Mouse (Mus musculus) intestine, embryonic 16.5 days (tissue): ENCODE data around the gene Aox3. TPM values are rescaled to one million over a fixed set of nuclear protein-coding genes. Genes with fewer than 3 reads are reported as not detected.

ENCODE experiments used
- ATAC-seq: fragments of 200-750 bp; cut with Nextera tagmentation; 2 replicates; pipeline ENCODE4 v1.8.0; 2017; ENCODE audit warnings: moderate TSS enrichment, moderate library complexity
- H3K27ac ChIP-seq: fragments of 300-500 bp; sonication (generic); 2 replicates; pipeline ENCODE4 v1.5.1; 2014; ENCODE audit warnings: mild to moderate bottlenecking, low read length
- H3K27me3 ChIP-seq: fragments of 300-500 bp; sonication (generic); replicated peaks from 2 replicates; pipeline ENCODE4 v1.6.1; 2014; ENCODE audit warnings: low read length, control low read depth, mixed read lengths; ENCODE audit not compliant: control insufficient read depth, insufficient read depth
- H3K36me3 ChIP-seq: fragments of 300-500 bp; sonication (generic); 2 replicates; pipeline ENCODE4 v1.6.1; 2014; ENCODE audit warnings: low read length, control low read depth; ENCODE audit not compliant: control insufficient read depth, insufficient read depth
- H3K4me1 ChIP-seq: fragments of 300-500 bp; sonication (generic); 2 replicates; pipeline ENCODE4 v1.6.1; 2014; ENCODE audit warnings: low read length, control low read depth, mixed read lengths; ENCODE audit not compliant: control insufficient read depth, insufficient read depth
- H3K4me2 ChIP-seq: fragments of 300-500 bp; sonication (generic); 2 replicates; pipeline ENCODE4 v1.6.1; 2014; ENCODE audit warnings: low read depth, low read length, control low read depth
- H3K4me3 ChIP-seq: fragments of 300-500 bp; sonication (generic); 2 replicates; pipeline ENCODE4 v1.5.1; 2014; ENCODE audit warnings: mild to moderate bottlenecking, low read length
- H3K9ac ChIP-seq: fragments of 300-500 bp; sonication (generic); 2 replicates; pipeline ENCODE4 v1.6.1; 2014; ENCODE audit warnings: low read depth, low read length
- H3K9me3 ChIP-seq: fragments of 300-500 bp; sonication (generic); 2 replicates; pipeline ENCODE4 v1.6.1; 2016; ENCODE audit warnings: low read length, control low read depth; ENCODE audit not compliant: control insufficient read depth
- WGBS: fragments of 180-500 bp; shearing (Covaris S2); extraction: QIAGEN DNeasy Blood & Tissue Kit; methylation state at CpG from one replicate; pipeline ENCODE4 v1.1.7; 2014; 5-methylcytosine and 5-hydroxymethylcytosine counted together
- polyA plus RNA-seq: library from polyadenylated mRNA; unstranded; fragments of >200 nt; fragmentation: Nextera tagmentation; extraction: Ambion mirVana; gene quantifications from 2 replicates; pipeline ENCODE4 v1.2.1, GENCODE M21; 2015

Gene Aox3
- polyA plus RNA-seq, 1 experiment from 2014 or later: 0.68 TPM

DNA sequence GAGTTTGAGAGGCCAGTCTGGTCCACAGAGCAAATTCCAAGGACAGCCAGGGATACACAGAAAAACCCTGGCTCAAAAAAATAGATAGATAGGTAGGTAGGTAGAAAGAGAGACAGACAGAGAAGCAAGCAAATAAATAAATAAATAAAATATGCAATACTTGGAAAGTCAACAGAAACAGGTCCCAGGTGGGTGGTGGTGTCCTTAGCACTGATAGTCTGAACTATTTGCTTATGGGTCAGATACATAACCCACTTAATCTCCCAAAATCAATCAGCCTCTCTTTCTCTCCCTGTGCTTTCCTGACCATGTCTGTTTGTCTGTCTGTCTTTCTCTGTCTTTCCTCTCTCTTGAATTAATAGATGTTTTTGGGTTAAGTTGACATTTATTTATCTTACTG is 35.0 kb upstream of the Aox3 start:
- Histone ChIP-seq H3K4me3 (no peak overlapping the region), H3K27ac (no peak overlapping the region), H3K9ac (no peak overlapping the region), H3K27me3 (no peaks in the 10 kb centered on the region), H3K4me2 (no peak overlapping the region), H3K9me3 (no peaks in the 10 kb centered on the region), H3K36me3 (no peaks in the 10 kb centered on the region), H3K4me1 (no peaks in the 10 kb centered on the region)
- no peak for ATAC-seq

- Histone ChIP-seq H3K4me2 (no peak overlapping the region), H3K4me1 (no peaks in the 10 kb centered on the region), H3K36me3 (no peaks in the 10 kb centered on the region), H3K9me3 (no peaks in the 10 kb centered on the region), H3K9ac (no peak overlapping the region), H3K27me3 (no peaks in the 10 kb centered on the region), H3K4me3 (no peak overlapping the region), H3K27ac (no peak overlapping the region)
- ATAC-seq: no peak
- WGBS: 73% methylated on average over 7 of the region's 7 CpGs
Measured at GRCm38 (mm10) chr1:58078390-58078789, 34.5 kb upstream of the Aox3 start.

DNA sequence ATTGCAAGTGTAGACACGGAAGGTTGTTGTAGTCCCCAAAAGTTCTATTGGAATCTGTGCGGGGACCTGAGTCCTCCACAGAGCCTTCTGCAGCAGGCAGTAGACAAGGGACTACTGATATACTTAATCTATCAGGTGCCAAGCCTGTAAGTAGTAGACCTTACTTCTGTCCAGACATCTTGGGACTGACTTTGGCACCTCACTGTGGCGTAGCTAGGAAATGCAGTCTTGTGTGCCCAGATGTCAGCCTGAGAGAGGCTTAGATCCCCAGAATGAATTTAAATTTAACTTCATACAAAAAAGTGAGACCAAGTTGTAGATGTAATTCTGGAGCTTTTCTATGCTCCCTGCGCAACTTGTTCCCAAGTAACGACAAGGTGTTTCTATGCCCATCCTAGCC is 33.2 kb upstream of the Aox3 start:
- no peaks in the 10 kb centered on the region for H3K9me3 ChIP-seq
- H3K27me3 ChIP-seq: no peaks in the 10 kb centered on the region
- WGBS: 93% methylated on average over 5 of the region's 5 CpGs
- no peak overlapping the region for H3K9ac ChIP-seq
- no peaks in the 10 kb centered on the region for H3K4me1 ChIP-seq
- no peak overlapping the region for H3K27ac ChIP-seq
- ATAC-seq: no peak
- H3K36me3 ChIP-seq: no peaks in the 10 kb centered on the region
- no peak overlapping the region for H3K4me3 ChIP-seq
- H3K4me2 ChIP-seq: no peak overlapping the region

DNA sequence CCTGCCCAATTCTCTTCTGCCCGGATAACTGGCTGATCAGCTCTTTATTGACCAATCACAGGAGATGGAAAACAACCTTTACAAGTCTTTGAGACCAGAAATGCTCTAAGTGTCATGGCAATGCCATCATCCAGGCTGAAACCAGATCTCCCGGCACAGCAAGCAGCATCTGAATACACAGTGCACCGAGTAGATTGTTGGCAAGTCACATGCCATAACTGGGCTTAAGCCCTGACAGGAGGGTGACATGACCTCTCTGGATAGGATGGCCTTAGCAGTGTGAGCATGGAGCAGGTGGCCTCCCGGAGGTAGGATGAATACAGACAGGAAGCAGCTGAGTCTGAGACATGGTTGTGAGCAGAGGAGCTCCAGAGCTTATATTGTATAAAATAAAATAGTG is 32.5 kb upstream of the Aox3 start:
- Histone ChIP-seq H3K36me3 (no peaks in the 10 kb centered on the region), H3K9ac (no peak overlapping the region), H3K27ac (no peak overlapping the region), H3K4me3 (no peak overlapping the region), H3K4me2 (no peak overlapping the region), H3K27me3 (no peaks in the 10 kb centered on the region), H3K4me1 (no peaks in the 10 kb centered on the region), H3K9me3 (no peaks in the 10 kb centered on the region)
- ATAC-seq: no peak
- 85% methylated on average over 4 of the region's 4 CpGs for WGBS

DNA sequence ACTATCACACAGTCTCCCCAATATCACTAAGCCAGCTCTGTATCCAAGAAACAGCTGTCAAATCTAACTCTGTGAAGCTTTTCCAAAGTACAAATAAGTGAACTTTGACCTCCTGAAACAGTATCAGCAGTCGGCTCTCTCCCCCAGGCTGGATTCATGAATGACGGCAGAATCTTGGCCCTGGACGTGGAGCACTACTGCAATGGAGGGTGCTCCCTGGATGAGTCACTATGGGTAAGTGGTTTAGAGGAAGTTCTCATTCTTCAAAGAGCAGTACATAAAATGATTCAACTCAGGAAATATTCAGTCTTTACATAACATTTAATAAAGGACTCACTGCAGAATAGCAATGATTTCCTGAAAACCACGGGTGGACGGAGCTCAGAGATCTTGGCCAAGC is 31.6 kb upstream of the Aox3 start:
- no peak overlapping the region for H3K4me3 ChIP-seq
- H3K27me3 ChIP-seq: no peaks in the 10 kb centered on the region
- H3K9me3 ChIP-seq: no peaks in the 10 kb centered on the region
- 70% methylated on average over 5 of the region's 5 CpGs for WGBS
- H3K4me2 ChIP-seq: no peak overlapping the region
- no peaks in the 10 kb centered on the region for H3K36me3 ChIP-seq
- no peak overlapping the region for H3K27ac ChIP-seq
- H3K4me1 ChIP-seq: no peaks in the 10 kb centered on the region
- no peak overlapping the region for H3K9ac ChIP-seq
- ATAC-seq: no peak

GRCm38 (mm10) chr1:58089316-58089715 is 23.6 kb upstream of the Aox3 start:
- ATAC-seq: no peak
- 53% methylated on average over 5 of the region's 5 CpGs for WGBS
- H3K4me3 ChIP-seq: no peak overlapping the region

GRCm38 (mm10) chr1:58090191-58090590 is 22.7 kb upstream of the Aox3 start:
- Histone ChIP-seq H3K9me3 (no peaks in the 10 kb centered on the region), H3K9ac (no peak overlapping the region), H3K4me2 (no peak overlapping the region), H3K36me3 (no peaks in the 10 kb centered on the region), H3K4me1 (no peaks in the 10 kb centered on the region), H3K27ac (no peak overlapping the region), H3K4me3 (no peak overlapping the region), H3K27me3 (no peaks in the 10 kb centered on the region)
- 87% methylated on average over 4 of the region's 4 CpGs for WGBS
- no peak for ATAC-seq

More at GRCm38 (mm10) chr1:58089316-58089715, 23.6 kb upstream of the Aox3 start:
- H3K27me3 ChIP-seq: no peaks in the 10 kb centered on the region
- H3K36me3 ChIP-seq: no peaks in the 10 kb centered on the region
- H3K4me1 ChIP-seq: no peaks in the 10 kb centered on the region
- H3K9ac ChIP-seq: no peak overlapping the region
- H3K4me2 ChIP-seq: no peak overlapping the region
- no peak overlapping the region for H3K27ac ChIP-seq
- H3K9me3 ChIP-seq: no peaks in the 10 kb centered on the region

DNA sequence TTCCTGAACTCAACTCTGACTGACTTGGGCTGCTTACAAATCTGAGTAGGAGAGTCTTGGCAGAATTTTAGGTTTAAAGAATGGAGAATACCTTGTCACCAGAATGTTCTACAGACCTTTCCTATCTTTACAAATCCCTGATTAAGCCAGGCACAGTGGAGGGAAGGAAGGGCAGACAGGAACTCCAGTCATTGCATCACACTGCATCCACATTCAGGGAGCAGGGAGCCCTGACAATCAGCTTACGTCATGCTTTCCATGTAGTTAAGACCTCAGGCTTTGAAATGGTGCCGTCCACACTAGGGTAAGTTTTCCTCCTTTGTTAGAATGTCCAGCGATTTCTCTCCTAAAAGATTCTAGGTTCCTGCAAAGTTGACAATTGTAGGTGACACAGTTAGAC is 21.7 kb upstream of the Aox3 start:
- no peak overlapping the region for H3K4me3 ChIP-seq
- no peak overlapping the region for H3K4me2 ChIP-seq
- no peaks in the 10 kb centered on the region for H3K4me1 ChIP-seq
- H3K27me3 ChIP-seq: no peaks in the 10 kb centered on the region
- no peak overlapping the region for H3K9ac ChIP-seq
- H3K36me3 ChIP-seq: no peaks in the 10 kb centered on the region
- 81% methylated on average over 3 of the region's 3 CpGs for WGBS
- ATAC-seq: no peak
- no peak overlapping the region for H3K27ac ChIP-seq
- H3K9me3 ChIP-seq: no peaks in the 10 kb centered on the region

DNA sequence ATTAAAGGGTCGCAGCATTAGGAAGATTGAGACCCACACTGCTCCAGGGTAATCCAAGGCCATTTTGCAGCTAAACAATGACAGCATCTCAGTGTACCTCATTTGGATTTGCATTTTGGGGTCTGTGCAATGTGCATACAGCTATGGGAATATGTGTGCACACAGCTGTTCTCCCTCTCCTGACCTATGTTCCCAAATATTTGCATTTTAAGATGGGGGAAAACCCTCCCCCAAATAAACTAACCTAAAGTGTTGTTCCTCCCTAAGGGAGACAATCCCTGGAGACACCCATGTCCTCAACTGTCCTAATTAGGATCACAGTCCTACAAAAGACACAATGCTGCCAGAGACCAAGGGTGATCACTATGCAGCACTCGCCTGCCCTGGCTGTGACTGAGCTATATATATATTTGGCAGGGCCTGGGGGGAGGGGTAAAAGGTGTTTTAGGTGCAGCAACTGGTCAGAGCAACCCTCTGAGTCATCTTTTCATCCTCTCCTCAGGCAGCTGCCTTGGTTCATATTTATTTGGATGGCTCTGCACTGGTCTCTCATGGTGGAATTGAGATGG is 20.9 kb upstream of the Aox3 start:
- no peaks in the 10 kb centered on the region for H3K4me1 ChIP-seq
- no peaks in the 10 kb centered on the region for H3K36me3 ChIP-seq
- ATAC-seq: no peak
- H3K27ac ChIP-seq: no peak overlapping the region
- no peaks in the 10 kb centered on the region for H3K27me3 ChIP-seq
- no peak overlapping the region for H3K9ac ChIP-seq
- H3K9me3 ChIP-seq: no peaks in the 10 kb centered on the region
- no peak overlapping the region for H3K4me3 ChIP-seq
- 68% methylated on average over 2 of the region's 2 CpGs for WGBS
- no peak overlapping the region for H3K4me2 ChIP-seq

GRCm38 (mm10) chr1:58097338-58097737 is 15.6 kb upstream of the Aox3 start:
- no peak for ATAC-seq
- no peaks in the 10 kb centered on the region for H3K4me1 ChIP-seq
- H3K4me2 ChIP-seq: no peak overlapping the region
- no peaks in the 10 kb centered on the region for H3K36me3 ChIP-seq
- WGBS: 80% methylated on average over 6 of the region's 6 CpGs
- H3K9me3 ChIP-seq: no peaks in the 10 kb centered on the region
- H3K4me3 ChIP-seq: no peak overlapping the region
- no peak overlapping the region for H3K9ac ChIP-seq
- H3K27me3 ChIP-seq: no peaks in the 10 kb centered on the region
- H3K27ac ChIP-seq: no peak overlapping the region
